Mouse (Mus musculus) midbrain, embryonic 12.5 days (tissue): ENCODE measurements at regions not wholly inside any gene's neighbourhood (a gene's known extent, or its start where the extent isn't known, plus 50 kb on each side); places are given as distances from the start of the nearest gene placed in this dataset.
A peak's percentile ranks its signal among the peaks of the same experiment; 100 is the strongest.
"Not testable (repeated sequence)": the region's sequence is repeated elsewhere in the genome, so short reads cannot be mapped to it uniquely, and the experiment has no call there.

Experiments
- ATAC-seq: fragments of 200-750 bp; cut with Nextera tagmentation; 2 replicates; pipeline ENCODE4 v1.8.0; 2017; ENCODE audit warnings: low read depth, moderate TSS enrichment, moderate library complexity; ENCODE audit not compliant: low FRiP score
- H3K27ac ChIP-seq: fragments of 300-500 bp; sonication (generic); replicated peaks from 2 replicates; pipeline ENCODE4 v1.5.1; 2016; ENCODE audit warnings: mild to moderate bottlenecking
- H3K27me3 ChIP-seq: fragments of 300-500 bp; sonication (generic); 2 replicates; pipeline ENCODE4 v1.6.1; 2016; ENCODE audit warnings: mild to moderate bottlenecking
- H3K36me3 ChIP-seq: fragments of 300-500 bp; sonication (generic); 2 replicates; pipeline ENCODE4 v1.6.1; 2016
- H3K4me1 ChIP-seq: fragments of 300-500 bp; sonication (generic); 2 replicates; pipeline ENCODE4 v1.6.1; 2016
- H3K4me2 ChIP-seq: fragments of 300-500 bp; sonication (generic); replicated peaks from 2 replicates; pipeline ENCODE4 v1.6.1; 2016; ENCODE audit warnings: mild to moderate bottlenecking, moderate library complexity
- H3K4me3 ChIP-seq: fragments of 300-500 bp; sonication (generic); 2 replicates; pipeline ENCODE4 v1.5.1; 2016; ENCODE audit warnings: mild to moderate bottlenecking
- H3K9ac ChIP-seq: fragments of 300-500 bp; sonication (generic); replicated peaks from 2 replicates; pipeline ENCODE4 v1.6.1; 2016; ENCODE audit warnings: mild to moderate bottlenecking, moderate library complexity
- H3K9me3 ChIP-seq: fragments of 300-500 bp; sonication (generic); 2 replicates; pipeline ENCODE4 v1.6.1; 2016; ENCODE audit warnings: mild to moderate bottlenecking
- WGBS: fragments of 180-500 bp; shearing (Covaris S2); methylation state at CpG from one replicate; pipeline ENCODE4 v1.1.7; 2016; 5-methylcytosine and 5-hydroxymethylcytosine counted together

GRCm38 (mm10) chr3:101224091-101224490 lies 63.6 kb downstream of the Cd2 start:
- no peak for ATAC-seq
- no peak overlapping the region for H3K9ac ChIP-seq
- H3K27ac ChIP-seq: no peak overlapping the region
- H3K9me3 ChIP-seq: 0 out of 2 replicates have a peak, but pooled peaks cover 6% of the 10 kb centered on the region
- H3K36me3 ChIP-seq: no peaks in the 10 kb centered on the region
- 73% methylated on average over 7 of the region's 7 CpGs for WGBS
- H3K4me2 ChIP-seq: no peak overlapping the region
- H3K27me3 ChIP-seq: no peaks in the 10 kb centered on the region
- H3K4me1 ChIP-seq: no peaks in the 10 kb centered on the region
- no peak overlapping the region for H3K4me3 ChIP-seq

DNA sequence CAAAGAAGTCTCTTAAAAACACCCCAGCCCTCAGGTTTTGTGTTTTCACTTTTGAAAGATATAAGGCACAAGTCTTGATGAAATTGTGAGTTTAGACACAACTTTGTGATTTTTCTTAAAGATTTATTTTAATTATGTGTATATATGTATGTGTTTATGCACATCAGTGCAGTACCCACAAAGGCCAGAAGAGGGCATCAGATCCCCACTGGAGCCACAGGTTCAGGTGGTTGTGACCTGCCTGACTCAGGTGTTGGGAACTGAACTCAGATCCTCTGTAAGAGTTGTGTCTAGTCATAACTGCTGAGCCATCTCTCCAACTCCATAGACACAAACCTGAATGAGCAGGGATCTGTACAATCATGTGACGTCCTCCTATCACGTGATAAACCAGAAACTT lies 67.8 kb downstream of the Cd2 start:
- 0 out of 2 replicates have a peak, but pooled peaks cover 6% of the 10 kb centered on the region for H3K9me3 ChIP-seq
- no peaks in the 10 kb centered on the region; the same call in 1 of the 2 replicates for H3K27me3 ChIP-seq
- no peak overlapping the region for H3K4me2 ChIP-seq
- H3K9ac ChIP-seq: no peak overlapping the region
- no peaks in the 10 kb centered on the region for H3K36me3 ChIP-seq
- H3K27ac ChIP-seq: no peak overlapping the region
- 85% methylated on average over 2 of the region's 2 CpGs for WGBS
- H3K4me3 ChIP-seq: no peak overlapping the region
- no peaks in the 10 kb centered on the region for H3K4me1 ChIP-seq
- no peak for ATAC-seq

DNA sequence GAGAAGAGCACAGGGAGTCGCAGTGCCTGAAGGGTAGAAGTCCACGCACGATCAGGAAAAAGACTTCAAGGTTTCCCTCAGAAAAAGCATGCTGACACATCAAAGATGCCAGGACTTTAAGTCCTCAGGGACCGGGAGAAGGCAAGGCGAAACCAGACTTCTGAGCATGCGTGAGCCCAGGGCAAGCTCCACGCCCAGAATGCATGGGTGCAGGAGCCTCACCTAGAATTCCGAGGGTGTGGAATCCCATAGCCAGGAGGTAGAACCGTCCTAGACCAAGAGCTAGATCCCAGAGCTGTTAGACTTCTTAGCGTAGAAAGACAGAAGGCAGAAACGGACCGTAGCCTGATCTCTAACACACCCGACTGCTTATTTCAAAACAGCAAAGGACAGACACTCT lies 71.0 kb downstream of the Cd2 start:
- Histone ChIP-seq H3K4me1 (peaks cover 21% of the 10 kb centered on the region), H3K36me3 (no peaks in the 10 kb centered on the region), H3K27ac (no peak overlapping the region), H3K4me3 (no peak overlapping the region), H3K9me3 (0 out of 2 replicates have a peak, but pooled peaks cover 6% of the 10 kb centered on the region), H3K27me3 (no peaks in the 10 kb centered on the region; the same call in 1 of the 2 replicates), H3K4me2 (no peak overlapping the region), H3K9ac (no peak overlapping the region)
- no peak for ATAC-seq
- 89% methylated on average over 13 of the region's 13 CpGs for WGBS

GRCm38 (mm10) chr3:101213212-101213562 lies 74.6 kb downstream of the Cd2 start:
- ATAC-seq: no peak; the same call in 1 of the 2 replicates
- H3K4me2 ChIP-seq: peak overlapping the region; percentile 16; the same call in 1 of the 2 replicates
- no peaks in the 10 kb centered on the region for H3K9me3 ChIP-seq
- H3K36me3 ChIP-seq: no peaks in the 10 kb centered on the region
- H3K4me3 ChIP-seq: no peak overlapping the region
- H3K4me1 ChIP-seq: peaks cover 28% of the 10 kb centered on the region
- peaks cover 4% of the 10 kb centered on the region for H3K27me3 ChIP-seq
- 65% methylated on average over 4 of the region's 4 CpGs for WGBS
- H3K27ac ChIP-seq: peak overlapping the region; percentile 65
- no peak overlapping the region; the same call in 1 of the 2 replicates for H3K9ac ChIP-seq

- 10% methylated on average over 12 of the region's 12 CpGs for WGBS
- Histone ChIP-seq H3K27me3 (peaks cover 4% of the 10 kb centered on the region), H3K9me3 (no peaks in the 10 kb centered on the region), H3K4me2 (peak overlapping the region; percentile 16), H3K4me1 (peaks cover 28% of the 10 kb centered on the region), H3K27ac (peak overlapping the region; percentile 65), H3K9ac (no peak overlapping the region; the same call in 1 of the 2 replicates), H3K4me3 (no peak overlapping the region), H3K36me3 (no peaks in the 10 kb centered on the region)
- ATAC-seq: peak; percentile 90
Measured at GRCm38 (mm10) chr3:101212403-101213211, 75.1 kb downstream of the Cd2 start.

- Histone ChIP-seq H3K4me2 (0 out of 2 replicates have a peak overlapping the region, but pooled peaks have one; percentile 16), H3K27ac (peak overlapping the region; percentile 65), H3K36me3 (no peaks in the 10 kb centered on the region), H3K4me1 (peaks cover 28% of the 10 kb centered on the region), H3K9me3 (no peaks in the 10 kb centered on the region), H3K9ac (no peak overlapping the region), H3K4me3 (no peak overlapping the region), H3K27me3 (peaks cover 4% of the 10 kb centered on the region; the same call in 1 of the 2 replicates)
- no peak for ATAC-seq
- WGBS: 68% methylated on average over 4 of the region's 4 CpGs
Measured at GRCm38 (mm10) chr3:101211936-101212335, 75.8 kb downstream of the Cd2 start.

DNA sequence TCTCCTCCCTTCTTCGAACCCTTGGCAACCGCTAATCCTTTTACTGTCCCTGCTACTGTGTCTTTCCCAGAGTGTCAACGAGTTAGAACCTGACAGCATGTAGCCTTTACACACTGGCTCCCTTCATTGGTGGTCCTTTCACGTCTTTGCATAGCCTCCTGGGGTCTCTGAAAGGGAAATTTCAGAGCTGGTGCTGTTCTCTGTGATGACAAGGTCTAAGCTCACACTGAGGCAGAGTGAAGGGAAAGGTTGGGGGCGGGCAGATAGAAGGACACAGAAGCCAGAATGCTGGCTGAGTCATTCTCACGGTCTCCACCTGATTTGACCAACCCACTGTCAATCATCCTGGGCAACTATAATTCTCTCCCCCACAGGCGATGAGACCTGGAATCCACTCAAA lies 78.2 kb downstream of the Cd2 start:
- peak; percentile 50 for ATAC-seq
- 53% methylated on average over 7 of the region's 7 CpGs for WGBS

DNA sequence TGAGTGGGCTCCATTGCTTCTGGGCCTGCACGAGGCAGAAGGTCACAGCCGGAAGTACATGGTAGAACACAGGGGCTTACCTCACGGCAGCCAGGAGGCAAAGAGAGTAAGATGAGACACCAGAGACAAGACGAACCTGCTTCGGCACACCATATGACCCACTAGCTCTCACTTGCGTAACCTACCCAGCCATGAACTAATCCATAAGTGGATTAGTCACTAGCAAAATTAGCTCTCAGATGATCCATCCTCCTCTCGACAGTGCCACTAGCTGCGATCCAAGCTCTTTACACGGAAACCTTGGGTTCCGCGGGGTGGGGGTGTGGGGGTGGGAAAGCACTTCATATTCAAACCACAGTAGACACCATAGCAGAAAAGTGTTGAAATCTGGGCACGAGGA lies 79.0 kb downstream of the Cd2 start:
- H3K27me3 ChIP-seq: peaks cover 4% of the 10 kb centered on the region; the same call in 1 of the 2 replicates
- H3K4me3 ChIP-seq: no peak overlapping the region
- peaks cover 26% of the 10 kb centered on the region for H3K4me1 ChIP-seq
- no peak for ATAC-seq
- H3K36me3 ChIP-seq: no peaks in the 10 kb centered on the region
- 85% methylated on average over 12 of the region's 12 CpGs for WGBS
- no peaks in the 10 kb centered on the region for H3K9me3 ChIP-seq
- no peak overlapping the region for H3K27ac ChIP-seq
- H3K9ac ChIP-seq: no peak overlapping the region
- no peak overlapping the region for H3K4me2 ChIP-seq

More for the DNA sequence above, 78.2 kb downstream of the Cd2 start:
- Histone ChIP-seq H3K36me3 (no peaks in the 10 kb centered on the region), H3K9me3 (no peaks in the 10 kb centered on the region), H3K4me3 (no peak overlapping the region), H3K27me3 (peaks cover 4% of the 10 kb centered on the region; the same call in 1 of the 2 replicates), H3K9ac (no peak overlapping the region), H3K4me1 (peaks cover 28% of the 10 kb centered on the region), H3K4me2 (no peak overlapping the region), H3K27ac (no peak overlapping the region)

- 95% methylated on average over 13 of the region's 13 CpGs for WGBS
- H3K4me3 ChIP-seq, H3K9ac ChIP-seq, H3K27ac ChIP-seq, H3K4me1 ChIP-seq, H3K4me2 ChIP-seq, H3K27me3 ChIP-seq, H3K36me3 ChIP-seq, H3K9me3 ChIP-seq, ATAC-seq: not testable (repeated sequence)
Measured at GRCm38 (mm10) chr3:101206172-101206571, 81.6 kb downstream of the Cd2 start.

- 0 out of 2 replicates have a peak overlapping the region, but pooled peaks have one; percentile 11 for H3K9ac ChIP-seq
- H3K36me3 ChIP-seq: no peaks in the 10 kb centered on the region
- ATAC-seq: no peak
- no peaks in the 10 kb centered on the region for H3K9me3 ChIP-seq
- no peak overlapping the region for H3K27ac ChIP-seq
- peaks cover 28% of the 10 kb centered on the region for H3K27me3 ChIP-seq
- 80% methylated on average over 5 of the region's 5 CpGs for WGBS
- no peak overlapping the region for H3K4me2 ChIP-seq
- H3K4me1 ChIP-seq: peaks cover 32% of the 10 kb centered on the region
- H3K4me3 ChIP-seq: no peak overlapping the region
Measured at GRCm38 (mm10) chr3:101194725-101195124, 84.6 kb upstream of the Ptgfrn start.

DNA sequence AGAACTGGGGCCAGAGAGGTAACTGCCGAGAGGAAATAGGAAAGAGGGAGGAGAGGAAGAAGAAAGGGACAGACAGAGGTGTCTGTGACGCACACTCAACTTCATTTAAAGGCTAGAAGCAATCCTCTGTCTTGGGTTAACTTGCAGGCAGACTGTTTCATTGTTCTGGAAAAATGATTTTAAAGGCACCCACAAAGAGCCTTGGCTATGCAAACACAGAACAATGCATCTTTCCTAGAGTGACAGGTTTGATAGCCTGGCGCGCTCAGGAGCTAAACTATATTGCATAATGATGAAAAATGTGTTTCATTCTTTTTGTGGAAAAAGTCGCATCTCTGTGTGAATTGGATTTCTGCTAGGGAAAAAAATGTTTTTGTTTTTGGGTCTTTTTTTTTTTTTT lies 84.2 kb upstream of the Ptgfrn start:
- ATAC-seq: no peak
- Histone ChIP-seq H3K36me3 (no peaks in the 10 kb centered on the region), H3K27ac (no peak overlapping the region; the same call in 1 of the 2 replicates), H3K4me3 (no peak overlapping the region), H3K4me1 (peaks cover 32% of the 10 kb centered on the region), H3K9me3 (no peaks in the 10 kb centered on the region), H3K9ac (no peak overlapping the region), H3K27me3 (peaks cover 32% of the 10 kb centered on the region; the same call in 1 of the 2 replicates), H3K4me2 (no peak overlapping the region)
- WGBS: 45% methylated on average over 5 of the region's 5 CpGs

DNA sequence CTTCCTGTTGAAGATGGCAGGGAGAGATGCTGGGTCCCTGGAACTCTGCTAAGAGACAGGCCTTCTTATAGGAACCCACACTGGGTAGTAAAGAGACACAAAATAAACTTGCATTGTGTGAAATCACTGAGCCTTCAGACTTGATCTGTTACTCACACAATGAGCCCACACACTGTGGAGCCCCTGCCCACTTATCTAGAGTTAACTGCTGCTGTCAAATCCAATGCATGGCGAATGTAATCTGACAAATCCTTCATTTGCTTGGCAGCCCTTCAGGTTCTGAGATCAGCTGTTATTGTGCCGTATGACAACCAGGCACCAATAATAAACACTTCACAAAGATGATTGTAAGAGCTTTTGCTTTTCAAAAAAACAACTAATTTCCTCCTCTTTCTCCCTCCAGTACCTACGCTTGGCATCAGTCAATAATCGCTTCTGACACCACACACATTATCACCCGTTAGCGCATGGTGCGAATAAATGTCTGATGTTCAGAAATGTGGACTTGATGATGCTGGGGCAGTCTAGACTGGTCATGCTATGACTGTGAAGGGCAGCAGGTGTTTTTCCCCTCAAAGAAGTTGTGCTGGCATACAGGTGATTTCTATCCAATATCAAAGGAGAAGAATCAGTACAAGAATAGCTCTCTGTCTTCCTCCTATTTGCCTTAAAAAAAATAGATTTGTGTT lies 81.4 kb upstream of the Ptgfrn start:
- no peaks in the 10 kb centered on the region for H3K36me3 ChIP-seq
- peak; percentile 90 for ATAC-seq
- H3K27ac ChIP-seq: 0 out of 2 replicates have a peak overlapping the region, but pooled peaks have one; percentile 49
- H3K4me3 ChIP-seq: no peak overlapping the region
- H3K9me3 ChIP-seq: no peaks in the 10 kb centered on the region
- H3K27me3 ChIP-seq: peaks cover 34% of the 10 kb centered on the region
- peaks cover 32% of the 10 kb centered on the region for H3K4me1 ChIP-seq
- H3K4me2 ChIP-seq: no peak overlapping the region
- H3K9ac ChIP-seq: no peak overlapping the region
- 41% methylated on average over 7 of the region's 7 CpGs for WGBS
